Mouse (Mus musculus) CH12.LX (cell line): Measurements from ENCODE around the gene Sh3rf3.

Experiments
- CHD1 ChIP-seq: IDR thresholded peaks from 2 replicates; pipeline ENCODE4 v1.6.1; 2012; ENCODE audit warnings: low read depth, low read length, improper control_type of control experiment, inconsistent platforms
- CHD2 ChIP-seq: IDR thresholded peaks from 2 replicates; pipeline ENCODE4 v1.6.1; 2011; ENCODE audit warnings: low read length, improper control_type of control experiment
- CTCF ChIP-seq, 2 experiments: IDR thresholded peaks in 1 of 2; conservative IDR thresholded peaks in 1 of 2; 2 replicates each; pipeline ENCODE4 v1.5.1; 2011 to 2012; ENCODE audit warnings: low read depth in 2 of 2, low read length in 2 of 2, improper control_type of control experiment in 1 of 2, inconsistent platforms in 1 of 2, mild to moderate bottlenecking in 1 of 2, moderate library complexity in 1 of 2
- ELF1 ChIP-seq: IDR thresholded peaks from 2 replicates; pipeline ENCODE4 v1.6.1; 2014; ENCODE audit warnings: low read depth, mild to moderate bottlenecking, inconsistent platforms, low read length, improper control_type of control experiment
- EP300 ChIP-seq: IDR thresholded peaks from 2 replicates; pipeline ENCODE4 v1.6.1; 2011; ENCODE audit warnings: low read length, improper control_type of control experiment
- IRF4 ChIP-seq: IDR thresholded peaks from 2 replicates; pipeline ENCODE4 v1.6.1; 2014; ENCODE audit warnings: low read depth, mild to moderate bottlenecking, inconsistent platforms, low read length, improper control_type of control experiment
- MAX ChIP-seq: IDR thresholded peaks from 2 replicates; pipeline ENCODE4 v1.6.1; 2011; ENCODE audit warnings: low read length, improper control_type of control experiment
- MXI1 ChIP-seq: IDR thresholded peaks from 2 replicates; pipeline ENCODE4 v1.6.1; 2011; ENCODE audit warnings: mild to moderate bottlenecking, low read depth, low read length, improper control_type of control experiment
- NELFE ChIP-seq: IDR thresholded peaks from 2 replicates; pipeline ENCODE4 v1.6.1; 2011; ENCODE audit warnings: low read depth, low read length, improper control_type of control experiment
- POLR2A ChIP-seq: IDR thresholded peaks from 2 replicates; pipeline ENCODE4 v1.6.1; 2011; ENCODE audit warnings: low read depth, mild to moderate bottlenecking, improper control_type of control experiment, low read length
- RCOR1 ChIP-seq: conservative IDR thresholded peaks from 2 replicates; pipeline ENCODE4 v1.6.1; 2012; ENCODE audit warnings: low read depth, mild to moderate bottlenecking, inconsistent platforms, low read length, improper control_type of control experiment
- TCF12 ChIP-seq: IDR thresholded peaks from 2 replicates; pipeline ENCODE4 v1.6.1; 2014; ENCODE audit warnings: low read depth, mild to moderate bottlenecking, inconsistent platforms, low read length, improper control_type of control experiment
- ZKSCAN1 ChIP-seq: IDR thresholded peaks from 2 replicates; pipeline ENCODE4 v1.6.1; 2012; ENCODE audit warnings: low read depth, inconsistent platforms, low read length, improper control_type of control experiment, borderline replicate concordance

- no peak for TF ChIP-seq IRF4
- no peak for TF ChIP-seq CHD2
- no peak for TF ChIP-seq TCF12
- no peak for TF ChIP-seq EP300
- no peak for TF ChIP-seq NELFE
- no peak for TF ChIP-seq ZKSCAN1
- no peak for TF ChIP-seq RCOR1
- TF ChIP-seq MXI1, result no peak
- no peak for TF ChIP-seq CHD1
- no peak for TF ChIP-seq CTCF (conservative IDR thresholded peaks at IDR 0.05 in 1 of 2, IDR thresholded peaks at IDR 0.05 in 1 of 2; ENCODE audit: low read depth in 2 of 2, low read length in 2 of 2)
- no peak for TF ChIP-seq POLR2A
- TF ChIP-seq ELF1, result no peak
- TF ChIP-seq MAX, result no peak
These were observed 10.9 kb downstream of the Sh3rf3 start for GRCm38 (mm10) chr10:58824016-58824568.
